Mouse (Mus musculus): ENCODE results near the gene Fam131c.

DNA sequence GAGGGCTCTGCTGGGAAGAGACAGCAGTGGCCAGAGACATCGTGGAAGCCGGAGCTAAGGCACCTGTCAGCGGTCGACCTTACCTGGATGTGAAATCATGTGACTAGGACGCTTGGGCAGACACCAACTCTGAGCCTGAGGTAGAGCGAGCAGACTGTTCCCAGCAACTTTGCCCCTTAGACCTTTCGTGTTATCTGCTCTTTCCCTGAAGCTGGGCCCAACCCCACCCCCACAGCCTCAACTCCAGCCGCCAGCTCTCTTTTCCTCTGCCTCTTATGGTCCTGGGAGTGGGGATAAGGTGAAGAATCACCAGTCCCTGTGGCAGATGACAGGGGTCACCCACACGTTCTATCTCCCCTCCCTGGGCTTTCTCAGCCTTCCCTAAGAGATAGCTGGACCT is 52.9 kb downstream of the Fam131c start:
- TF ChIP-seq CTCF (IDR thresholded peaks at IDR 0.05; ENCODE audit: low read depth) (no peak), EP300 (IDR thresholded peaks at IDR 0.05; ENCODE audit: low read depth) (no peak)
